In genomic region chr8:69774503-69775148, GRCm38 (mm10) we compare ENCODE assay signal across 8 mouse cellular contexts. TPM values are rescaled to one million over a fixed set of nuclear protein-coding genes. Genes with fewer than 3 reads are reported as not detected.
A peak's percentile ranks its signal among the peaks of the same experiment; 100 is the strongest.
DNase-seq lines count a peak whose midpoint lies in the region; ATAC-seq and TF ChIP-seq lines count a peak whose summit lies in the region.

Gene Gm20422, minus strand, starts transcription at chr8:69774886.

- H3K36me3 ChIP-seq in E14TG2a.4 (ENCODE audit: insufficient read depth, low read length): peaks cover 23% of the 10 kb centered on the region
- peaks cover 7% of the 10 kb centered on the region for H3K36me3 ChIP-seq in forebrain, embryonic 12.5 days (replicated peaks)
- 0 out of 2 replicates have a peak, but pooled peaks cover 9% of the 10 kb centered on the region for H3K36me3 ChIP-seq in heart, postnatal 0 days (replicated peaks; ENCODE audit: control insufficient read depth, insufficient read depth, low read length)
- H3K36me3 ChIP-seq in liver, embryonic 16.5 days (ENCODE audit: control insufficient read depth, insufficient read depth): no peaks in the 10 kb centered on the region
- H3K36me3 ChIP-seq in neural tube, embryonic 13.5 days: peaks cover 2% of the 10 kb centered on the region; the same call in 1 of the 2 replicates
- no peaks in the 10 kb centered on the region; the same call in 1 of the 2 replicates for H3K36me3 ChIP-seq in testis, adult 2 months (ENCODE audit: control insufficient read depth, insufficient read depth, low read length)

- H3K4me1 ChIP-seq in E14TG2a.4 (replicated peaks; ENCODE audit: low read depth, low read length): peaks cover 44% of the 10 kb centered on the region
- H3K4me1 ChIP-seq in forebrain, embryonic 12.5 days: peaks cover 28% of the 10 kb centered on the region
- H3K4me1 ChIP-seq in heart, postnatal 0 days (ENCODE audit: control insufficient read depth, insufficient read depth): peaks cover 22% of the 10 kb centered on the region; the same call in 1 of the 2 replicates
- H3K4me1 ChIP-seq in liver, embryonic 16.5 days (ENCODE audit: control insufficient read depth, low read depth, low read length): peaks cover 25% of the 10 kb centered on the region
- H3K4me1 ChIP-seq in neural tube, embryonic 13.5 days (replicated peaks): peaks cover 35% of the 10 kb centered on the region
- peaks cover 3% of the 10 kb centered on the region for H3K4me1 ChIP-seq in testis, adult 2 months (ENCODE audit: control insufficient read depth, insufficient read depth, low read length)

- WGBS in forebrain, embryonic 12.5 days: under 1% methylated on average over 41 of the region's 41 CpGs
- WGBS in heart, postnatal 0 days: under 1% methylated on average over 41 of the region's 41 CpGs
- 0% methylated on average over 41 of the region's 41 CpGs for WGBS in liver, embryonic 16.5 days (ENCODE audit: insufficient replicate concordance)
- under 1% methylated on average over 41 of the region's 41 CpGs for WGBS in neural tube, embryonic 13.5 days

- H3K9ac ChIP-seq in forebrain, embryonic 12.5 days: peak within 1 kb of the TSS; percentile 84
- H3K9ac ChIP-seq in heart, postnatal 0 days (replicated peaks; ENCODE audit: low read depth, low read length): peak within 1 kb of the TSS; percentile 78
- H3K9ac ChIP-seq in liver, embryonic 16.5 days (ENCODE audit: low read depth, low read length): peak within 1 kb of the TSS; percentile 91
- peak within 1 kb of the TSS; percentile 91 for H3K9ac ChIP-seq in neural tube, embryonic 13.5 days

- DNase-seq in c-Kit-positive CD71-positive TER-119-positive erythroid progenitor cells, embryonic 14.5 days (ENCODE audit: low spot score): peak; percentile 98
- DNase-seq in heart, postnatal 0 days (ENCODE audit: low spot score): peak; percentile 100
- peak; percentile 87 to 94 for DNase-seq in kidney, postnatal 4 days

- TF ChIP-seq EP300 in heart, postnatal 0 days (IDR thresholded peaks at IDR 0.05; ENCODE audit: low read depth): no peak

- H3K9me3 ChIP-seq in E14TG2a.4 (ENCODE audit: low read length): no peaks in the 10 kb centered on the region
- no peaks in the 10 kb centered on the region for H3K9me3 ChIP-seq in forebrain, embryonic 12.5 days
- no peaks in the 10 kb centered on the region for H3K9me3 ChIP-seq in heart, postnatal 0 days (replicated peaks; ENCODE audit: control insufficient read depth, low read length)
- no peaks in the 10 kb centered on the region for H3K9me3 ChIP-seq in liver, embryonic 16.5 days (replicated peaks; ENCODE audit: control insufficient read depth, low read length)
- no peaks in the 10 kb centered on the region for H3K9me3 ChIP-seq in neural tube, embryonic 13.5 days

- peak; percentile 87 for TF ChIP-seq POLR2A in testis, adult 2 months (IDR thresholded peaks at IDR 0.05; ENCODE audit: control insufficient read depth, low read depth, low read length)

- H3K4me3 ChIP-seq in E14TG2a.4 (replicated peaks; ENCODE audit: low read length): peak within 1 kb of the TSS; percentile 94
- H3K4me3 ChIP-seq in forebrain, embryonic 12.5 days (replicated peaks): peak within 1 kb of the TSS; percentile 80
- peak within 1 kb of the TSS; percentile 68 for H3K4me3 ChIP-seq in heart, postnatal 0 days (ENCODE audit: low read depth, low read length)
- H3K4me3 ChIP-seq in liver, embryonic 16.5 days (ENCODE audit: low read depth, low read length): peak within 1 kb of the TSS; percentile 81
- H3K4me3 ChIP-seq in neural tube, embryonic 13.5 days: peak within 1 kb of the TSS; percentile 72
- peak within 1 kb of the TSS; percentile 96 for H3K4me3 ChIP-seq in testis, adult 2 months (ENCODE audit: control insufficient read depth, low read depth, low read length)

- peak within 1 kb of the TSS; percentile 63 for H3K4me2 ChIP-seq in forebrain, embryonic 12.5 days
- peak within 1 kb of the TSS; percentile 63 for H3K4me2 ChIP-seq in heart, postnatal 0 days (ENCODE audit: low read depth, low read length)
- H3K4me2 ChIP-seq in liver, embryonic 16.5 days (ENCODE audit: low read depth, low read length): peak within 1 kb of the TSS; percentile 80
- H3K4me2 ChIP-seq in neural tube, embryonic 13.5 days: peak within 1 kb of the TSS; percentile 78

- peak; percentile 99 for ATAC-seq in forebrain, embryonic 12.5 days (ENCODE audit: low FRiP score)
- peak; percentile 99 for ATAC-seq in heart, postnatal 0 days (ENCODE audit: insufficient read depth, low read depth)
- ATAC-seq in liver, embryonic 16.5 days (ENCODE audit: low read depth): peak; percentile 98
- peak; percentile 99 for ATAC-seq in neural tube, embryonic 13.5 days (ENCODE audit: low read depth)

- H3K27ac ChIP-seq in forebrain, embryonic 12.5 days: peak within 1 kb of the TSS; percentile 100
- peak within 1 kb of the TSS; percentile 99 for H3K27ac ChIP-seq in heart, postnatal 0 days (ENCODE audit: low read depth)
- H3K27ac ChIP-seq in liver, embryonic 16.5 days (ENCODE audit: low read length): peak within 1 kb of the TSS; percentile 99
- peak within 1 kb of the TSS; percentile 99 for H3K27ac ChIP-seq in neural tube, embryonic 13.5 days (replicated peaks)
- H3K27ac ChIP-seq in testis, adult 2 months (ENCODE audit: control insufficient read depth, insufficient read depth, low read depth, low read length): peak within 1 kb of the TSS; percentile 98

- no peak for TF ChIP-seq CTCF in E14TG2a.4 (conservative IDR thresholded peaks at IDR 0.05; ENCODE audit: low read length)
- TF ChIP-seq CTCF in heart, postnatal 0 days (IDR thresholded peaks at IDR 0.05; ENCODE audit: low read depth): no peak
- TF ChIP-seq CTCF in testis, adult 2 months (IDR thresholded peaks at IDR 0.05; ENCODE audit: control insufficient read depth, insufficient read depth, insufficient replicate concordance, low read depth, low read length): no peak

- no peaks in the 10 kb centered on the region for H3K27me3 ChIP-seq in E14TG2a.4 (ENCODE audit: insufficient read depth, low read length)
- no peaks in the 10 kb centered on the region for H3K27me3 ChIP-seq in forebrain, embryonic 12.5 days
- H3K27me3 ChIP-seq in heart, postnatal 0 days (ENCODE audit: control insufficient read depth, insufficient read depth, low read length): no peaks in the 10 kb centered on the region
- H3K27me3 ChIP-seq in liver, embryonic 16.5 days (ENCODE audit: control insufficient read depth, insufficient read depth, low read depth, low read length): no peaks in the 10 kb centered on the region
- H3K27me3 ChIP-seq in neural tube, embryonic 13.5 days: no peaks in the 10 kb centered on the region
- no peaks in the 10 kb centered on the region for H3K27me3 ChIP-seq in testis, adult 2 months (ENCODE audit: control insufficient read depth, insufficient read depth, low read length)

RNA-seq across cellular contexts. Expression of gene Gm20422, which starts in this region (rescaled TPM):
- 0.42 TPM in 1 of 2 replicates, not detected in the other for polyA plus RNA-seq in forebrain, embryonic 12.5 days (2016; fragmentation: Nextera tagmentation; extraction: Ambion mirVana)
- 2.5 TPM in 1 of 2 replicates, not detected in the other for total RNA-seq in heart, postnatal 0 days (2014; rRNA removed; ENCODE audit: low replicate concordance)
- polyA plus RNA-seq in heart, postnatal 0 days (2015; fragmentation: Nextera tagmentation; extraction: Ambion mirVana): 1.6 and 2.5 TPM in 2 replicates
- 0.79 TPM in 1 of 2 replicates, not detected in the other for polyA plus RNA-seq in liver, embryonic 16.5 days (2015; fragmentation: Nextera tagmentation; extraction: Ambion mirVana)
- polyA plus RNA-seq in neural tube, embryonic 13.5 days (2015; fragmentation: Nextera tagmentation; extraction: Ambion mirVana): 0.50 and 0.55 TPM in 2 replicates
- polyA plus RNA-seq in testis, adult 2 months (2012; rRNA removed): not detected in 2 replicates

Comparison
In these comparisons a context has a peak if more than half of its experiments do, and no peak if none do; other contexts are left out.
1. Peak in every context shown above with its lines: DNase-seq, ATAC-seq, H3K4me3 ChIP-seq and H3K27ac ChIP-seq.
2. Peak in ATAC-seq, H3K4me3 ChIP-seq, H3K27ac ChIP-seq, H3K9ac ChIP-seq and H3K4me2 ChIP-seq in forebrain, embryonic 12.5 days; RNA of the gene not detected or under 1 TPM.
3. Peak in ATAC-seq, H3K4me3 ChIP-seq, H3K27ac ChIP-seq, H3K9ac ChIP-seq and H3K4me2 ChIP-seq in liver, embryonic 16.5 days; RNA of the gene not detected or under 1 TPM.
4. Peak in ATAC-seq, H3K4me3 ChIP-seq, H3K27ac ChIP-seq, H3K9ac ChIP-seq and H3K4me2 ChIP-seq in neural tube, embryonic 13.5 days; RNA of the gene not detected or under 1 TPM.